26 mouse cellular contexts compared by ENCODE assay signal in genomic region chr10:39982604-39983003, GRCm38 (mm10). TPM values are rescaled to one million over a fixed set of nuclear protein-coding genes. Genes with fewer than 3 reads are reported as not detected.
A peak's percentile ranks its signal among the peaks of the same experiment; 100 is the strongest.
DNase-seq lines count a peak whose midpoint lies in the region; ATAC-seq lines count a peak whose summit lies in the region.
"Had no signal": no experiment of that assay in that cellular context is flagged by ENCODE, and none has a peak within 500 bp of the region (broad histone marks: within the 10 kb centered on the region; RNA-seq: fewer than 3 reads in every experiment).

No protein-coding gene starts in this region.

- no peak for ATAC-seq in megakaryocyte progenitor cell, adult 5-6 weeks (replicated peaks; ENCODE audit: poor library complexity)
- ATAC-seq: activated CD4-positive, CD25-positive, alpha-beta regulatory T cell, adult 4 months; forebrain, embryonic 13.5 days; midbrain, embryonic 16.5 days had no signal

- peak; percentile 9 for DNase-seq in NIH3T3 (ENCODE audit: low read depth)
- DNase-seq in forelimb bud, embryonic 11.5 days (ENCODE audit: low read depth, low spot score): peak; percentile 13
- DNase-seq in kidney, adult 9 months: peak; percentile 98
- peak; percentile 85 for DNase-seq in kidney, postnatal 14 days
- DNase-seq in adrenal gland, adult 8-10 months: no peak
- DNase-seq in urinary bladder, postnatal 25 days (ENCODE audit: low spot score): no peak
- no peak for DNase-seq in ovary, postnatal 36 days (ENCODE audit: low spot score)
- DNase-seq: adrenal gland, postnatal 10 days; B cell, adult 2 months; cerebellum, adult 18-20 months; cerebellum, postnatal 25 days; embryo, embryonic 11 days; gastrocnemius, adult 2 months; heart, postnatal 10 days; layer of hippocampus, adult 9-11 months; left cerebral cortex, postnatal 4 days; retina, postnatal 1 day; right cerebral cortex, postnatal 25 days; spleen, adult 18-20 months; thymus, postnatal 14 days had no signal

RNA-seq across cellular contexts. Expression of gene Mfsd4b5, which starts 3.8 kb away (rescaled TPM):
- total RNA-seq in adrenal gland, adult 8-10 months (2022): 1 to 10 TPM in 3 of 4 experiments, under 1 TPM in 1; 0.55 to 1.9 (median 1.3) TPM
- 0.44 and 0.56 TPM in 2 replicates for total RNA-seq in megakaryocyte progenitor cell, adult 5-6 weeks (2015)
- 0.37 and 0.71 TPM in 2 replicates for total RNA-seq in megakaryocyte progenitor cell, adult 5-6 weeks (2017)
- total RNA-seq: CH12.LX had no signal

RNA-seq across cellular contexts. Expression of gene Mfsd4b3, which starts 22.7 kb away (rescaled TPM):
- 10 to 100 TPM in 1 of 4 experiments, 1 to 10 TPM in 3; 3.0 to 10.2 (median 6.6) TPM for total RNA-seq in adrenal gland, adult 8-10 months (2022)
- total RNA-seq in megakaryocyte progenitor cell, adult 5-6 weeks (2015): not detected in 2 replicates
- 0.25 TPM in 1 of 2 replicates, not detected in the other for total RNA-seq in megakaryocyte progenitor cell, adult 5-6 weeks (2017)
- total RNA-seq: CH12.LX; left cerebral cortex, postnatal 4 days had no signal

RNA-seq across cellular contexts. Expression of gene Mfsd4b1, which starts 42.5 kb away (rescaled TPM):
- 1 to 10 TPM in 2 of 4 experiments, under 1 TPM in 2; 0.65 to 1.3 (median 1.1) TPM for total RNA-seq in adrenal gland, adult 8-10 months (2022)
- total RNA-seq in megakaryocyte progenitor cell, adult 5-6 weeks (2015): 0.07 TPM in 1 of 2 replicates, not detected in the other
- not detected in 2 replicates for total RNA-seq in megakaryocyte progenitor cell, adult 5-6 weeks (2017)
- total RNA-seq: CH12.LX; neutrophil, adult 5-6 weeks had no signal

RNA-seq across cellular contexts. Expression of gene Mfsd4b2, which starts 55.9 kb away (rescaled TPM):
- total RNA-seq in adrenal gland, adult 8-10 months (2022): under 1 TPM; 0.46 to 0.75 (median 0.60) TPM
- total RNA-seq in megakaryocyte progenitor cell, adult 5-6 weeks (2015): not detected in 2 replicates
- total RNA-seq in megakaryocyte progenitor cell, adult 5-6 weeks (2017): not detected in 2 replicates
- total RNA-seq: CH12.LX; neutrophil, adult 5-6 weeks had no signal

Comparison
In these comparisons a context has a peak if more than half of its experiments do, and no peak if none do; other contexts are left out.
1. DNase-seq: peak in NIH3T3 (single experiment), forelimb bud, embryonic 11.5 days (single experiment), kidney, adult 9 months (single experiment) and kidney, postnatal 14 days (single experiment); none in adrenal gland, adult 8-10 months (single experiment), urinary bladder, postnatal 25 days (single experiment) and ovary, postnatal 36 days (single experiment).